Mouse (Mus musculus): ENCODE data around the gene Fam71f2. TPM values are rescaled to one million over a fixed set of nuclear protein-coding genes. Genes with fewer than 3 reads are reported as not detected.

Gene Fam71f2
- total RNA-seq (2015; ENCODE audit: low replicate concordance) (not detected in 2 replicates), total RNA-seq (2017; ENCODE audit: low replicate concordance) (not detected in 2 replicates)

GRCm38 (mm10) chr6:29279293-29279692, at the start of gene Fam71f2:
Gene Fam71f2, plus strand, starts transcription at chr6:29279593.
- no peak for ATAC-seq (replicated peaks; ENCODE audit: low FRiP score, poor library complexity, severe bottlenecking)

- ATAC-seq (replicated peaks; ENCODE audit: low FRiP score, poor library complexity, severe bottlenecking): no peak
These were observed 49.0 kb upstream of the Fam71f2 start for GRCm38 (mm10) chr6:29230386-29230785.

- ATAC-seq (replicated peaks; ENCODE audit: low FRiP score, poor library complexity, severe bottlenecking): no peak
These were observed 47.6 kb upstream of the Fam71f2 start for GRCm38 (mm10) chr6:29231799-29232198.

- no peak for ATAC-seq (replicated peaks; ENCODE audit: low FRiP score, poor library complexity, severe bottlenecking)
These were observed 47.1 kb upstream of the Fam71f2 start for GRCm38 (mm10) chr6:29232321-29232720.

GRCm38 (mm10) chr6:29233710-29234109, 45.7 kb upstream of the Fam71f2 start:
- ATAC-seq (replicated peaks; ENCODE audit: low FRiP score, poor library complexity, severe bottlenecking): no peak

GRCm38 (mm10) chr6:29234272-29234671, 45.1 kb upstream of the Fam71f2 start:
- no peak for ATAC-seq (replicated peaks; ENCODE audit: low FRiP score, poor library complexity, severe bottlenecking)

- ATAC-seq (replicated peaks; ENCODE audit: low FRiP score, poor library complexity, severe bottlenecking): no peak
These were observed 38.6 kb upstream of the Fam71f2 start for GRCm38 (mm10) chr6:29240806-29241205.

GRCm38 (mm10) chr6:29241697-29242096, 37.7 kb upstream of the Fam71f2 start:
- no peak for ATAC-seq (replicated peaks; ENCODE audit: low FRiP score, poor library complexity, severe bottlenecking)

- ATAC-seq (replicated peaks; ENCODE audit: low FRiP score, poor library complexity, severe bottlenecking): no peak
These were observed 37.1 kb upstream of the Fam71f2 start for GRCm38 (mm10) chr6:29242265-29242664.

GRCm38 (mm10) chr6:29245272-29246120, 33.9 kb upstream of the Fam71f2 start:
- no peak for ATAC-seq (replicated peaks; ENCODE audit: low FRiP score, poor library complexity, severe bottlenecking)

GRCm38 (mm10) chr6:29246183-29246582, 33.2 kb upstream of the Fam71f2 start:
- no peak for ATAC-seq (replicated peaks; ENCODE audit: low FRiP score, poor library complexity, severe bottlenecking)

GRCm38 (mm10) chr6:29246585-29246984, 32.8 kb upstream of the Fam71f2 start:
- no peak for ATAC-seq (replicated peaks; ENCODE audit: low FRiP score, poor library complexity, severe bottlenecking)

GRCm38 (mm10) chr6:29247072-29247471, 32.3 kb upstream of the Fam71f2 start:
- no peak for ATAC-seq (replicated peaks; ENCODE audit: low FRiP score, poor library complexity, severe bottlenecking)

GRCm38 (mm10) chr6:29259418-29259817, 20.0 kb upstream of the Fam71f2 start:
- ATAC-seq (replicated peaks; ENCODE audit: low FRiP score, poor library complexity, severe bottlenecking): no peak

- no peak for ATAC-seq (replicated peaks; ENCODE audit: low FRiP score, poor library complexity, severe bottlenecking)
These were observed 17.6 kb upstream of the Fam71f2 start for GRCm38 (mm10) chr6:29261831-29262230.

- no peak for ATAC-seq (replicated peaks; ENCODE audit: low FRiP score, poor library complexity, severe bottlenecking)
These were observed 15.5 kb upstream of the Fam71f2 start for GRCm38 (mm10) chr6:29263650-29264455.

- ATAC-seq (replicated peaks; ENCODE audit: low FRiP score, poor library complexity, severe bottlenecking): no peak
These were observed 15.0 kb upstream of the Fam71f2 start for GRCm38 (mm10) chr6:29264456-29264781.

- no peak for ATAC-seq (replicated peaks; ENCODE audit: low FRiP score, poor library complexity, severe bottlenecking)
These were observed 12.5 kb upstream of the Fam71f2 start for GRCm38 (mm10) chr6:29266936-29267335.

- ATAC-seq (replicated peaks; ENCODE audit: low FRiP score, poor library complexity, severe bottlenecking): no peak
These were observed 10.3 kb upstream of the Fam71f2 start for GRCm38 (mm10) chr6:29269006-29269668.

GRCm38 (mm10) chr6:29270961-29271360, 8.4 kb upstream of the Fam71f2 start:
- no peak for ATAC-seq (replicated peaks; ENCODE audit: low FRiP score, poor library complexity, severe bottlenecking)

Measured in erythroid progenitor cell, adult 5-6 weeks (primary cell).